Mouse (Mus musculus): Measurements from ENCODE around the gene Serpinb2. TPM values are rescaled to one million over a fixed set of nuclear protein-coding genes. Genes with fewer than 3 reads are reported as not detected.
A peak's percentile ranks its signal among the peaks of the same experiment; 100 is the strongest.

Gene Serpinb2
- total RNA-seq, 1 experiment from 2014 or later: not detected

- ATAC-seq (replicated peaks in 1 of 2; ENCODE audit: insufficient read depth in 1 of 2, low FRiP score in 2 of 2, low TSS enrichment in 1 of 2, low read depth in 1 of 2, poor library complexity in 2 of 2, severe bottlenecking in 2 of 2): no peak
These were observed 48.3 kb downstream of the Serpinb2 start for GRCm38 (mm10) chr1:107559494-107559893.

GRCm38 (mm10) chr1:107562110-107562509, 50.9 kb downstream of the Serpinb2 start:
- peak; percentile 71 to 72; a peak in 3 of 4 replicates for ATAC-seq (replicated peaks in 1 of 2; ENCODE audit: insufficient read depth in 1 of 2, low FRiP score in 2 of 2, low TSS enrichment in 1 of 2, low read depth in 1 of 2, poor library complexity in 2 of 2, severe bottlenecking in 2 of 2)

- 0 out of 4 replicates have a peak, but pooled peaks of 1 of the 2 experiments have one; percentile 46 for ATAC-seq (replicated peaks in 1 of 2; ENCODE audit: insufficient read depth in 1 of 2, low FRiP score in 2 of 2, low TSS enrichment in 1 of 2, low read depth in 1 of 2, poor library complexity in 2 of 2, severe bottlenecking in 2 of 2)
These were observed 54.4 kb downstream of the Serpinb2 start for GRCm38 (mm10) chr1:107565644-107566043.

- ATAC-seq (replicated peaks in 1 of 2; ENCODE audit: insufficient read depth in 1 of 2, low FRiP score in 2 of 2, low TSS enrichment in 1 of 2, low read depth in 1 of 2, poor library complexity in 2 of 2, severe bottlenecking in 2 of 2): no peak
These were observed 64.9 kb downstream of the Serpinb2 start for GRCm38 (mm10) chr1:107576094-107576493.

- no peak for ATAC-seq (replicated peaks in 1 of 2; ENCODE audit: insufficient read depth in 1 of 2, low FRiP score in 2 of 2, low TSS enrichment in 1 of 2, low read depth in 1 of 2, poor library complexity in 2 of 2, severe bottlenecking in 2 of 2)
These were observed 66.3 kb downstream of the Serpinb2 start for GRCm38 (mm10) chr1:107577514-107577913.

- ATAC-seq (replicated peaks in 1 of 2; ENCODE audit: insufficient read depth in 1 of 2, low FRiP score in 2 of 2, low TSS enrichment in 1 of 2, low read depth in 1 of 2, poor library complexity in 2 of 2, severe bottlenecking in 2 of 2): no peak
These were observed 70.0 kb downstream of the Serpinb2 start for GRCm38 (mm10) chr1:107581220-107581619.

- peak; percentile 58 to 70; a peak in 3 of 4 replicates for ATAC-seq (replicated peaks in 1 of 2; ENCODE audit: insufficient read depth in 1 of 2, low FRiP score in 2 of 2, low TSS enrichment in 1 of 2, low read depth in 1 of 2, poor library complexity in 2 of 2, severe bottlenecking in 2 of 2)
These were observed 71.7 kb downstream of the Serpinb2 start for GRCm38 (mm10) chr1:107582900-107583299.

GRCm38 (mm10) chr1:107583958-107584376, 72.7 kb downstream of the Serpinb2 start:
- ATAC-seq (replicated peaks in 1 of 2; ENCODE audit: insufficient read depth in 1 of 2, low FRiP score in 2 of 2, low TSS enrichment in 1 of 2, low read depth in 1 of 2, poor library complexity in 2 of 2, severe bottlenecking in 2 of 2): peak; percentile 93 to 96

- ATAC-seq (replicated peaks in 1 of 2; ENCODE audit: insufficient read depth in 1 of 2, low FRiP score in 2 of 2, low TSS enrichment in 1 of 2, low read depth in 1 of 2, poor library complexity in 2 of 2, severe bottlenecking in 2 of 2): no peak
These were observed 73.7 kb downstream of the Serpinb2 start for GRCm38 (mm10) chr1:107584932-107585331.

Other genes starting within 250 kb of the Serpinb2 start
- gene Serpinb3b, start 233.1 kb upstream of the Serpinb2 start, total RNA-seq (2017): not detected in 2 replicates
- not detected in 2 replicates for gene Serpinb3c, start 233.1 kb upstream of the Serpinb2 start, total RNA-seq (2017)
- not detected in 2 replicates for gene Serpinb11, start 150.2 kb upstream of the Serpinb2 start, total RNA-seq (2017)
- gene Serpinb7, start 111.8 kb upstream of the Serpinb2 start, total RNA-seq (2017): not detected in 2 replicates
- 2.2 and 4.4 TPM in 2 replicates for gene Serpinb8, start 78.6 kb downstream of the Serpinb2 start, total RNA-seq (2017)

Data from hematopoietic stem cell, adult 5-6 weeks (primary cell).